In genomic region chr13:92757972-92758585, GRCm38 (mm10) we compare ENCODE assay signal across 26 mouse cellular contexts. TPM values are rescaled to one million over a fixed set of nuclear protein-coding genes. Genes with fewer than 3 reads are reported as not detected.
A peak's percentile ranks its signal among the peaks of the same experiment; 100 is the strongest.
DNase-seq lines count a peak whose midpoint lies in the region; ATAC-seq and TF ChIP-seq lines count a peak whose summit lies in the region.
"Had no signal": no experiment of that assay in that cellular context is flagged by ENCODE, and none has a peak within 500 bp of the region (broad histone marks: within the 10 kb centered on the region; RNA-seq: fewer than 3 reads in every experiment).

No protein-coding gene starts in this region.

- intact Hi-C loops in heart, postnatal 14 days (cut with DNase I): no loop called here

- H3K4me2 ChIP-seq in heart, embryonic 12.5 days: peak overlapping the region; percentile 26; the same call in 1 of the 2 replicates
- no peak overlapping the region for H3K4me2 ChIP-seq in lung, embryonic 14.5 days
- no peak overlapping the region for H3K4me2 ChIP-seq in liver, embryonic 11.5 days
- H3K4me2 ChIP-seq: embryonic facial prominence, embryonic 15.5 days; hindbrain, embryonic 12.5 days had no signal

- no peak overlapping the region for H3K4me3 ChIP-seq in heart, embryonic 12.5 days
- no peak overlapping the region for H3K4me3 ChIP-seq in lung, embryonic 14.5 days (ENCODE audit: low read depth, low read length)
- no peak overlapping the region for H3K4me3 ChIP-seq in liver, embryonic 11.5 days (ENCODE audit: low read depth, low read length)
- H3K4me3 ChIP-seq: embryonic facial prominence, embryonic 15.5 days; erythroblast, embryonic 14.5 days; forebrain, embryonic 10.5 days; gastrocnemius, adult 2 months; hindbrain, embryonic 12.5 days had no signal

- DNase-seq in heart, adult 11 months: peak; percentile 86
- DNase-seq in heart, postnatal 14 days: no peak
- DNase-seq in heart, adult 18-20 months: no peak
- DNase-seq in lung, embryonic 14.5 days: peak; percentile 25
- no peak for DNase-seq in lung, postnatal 10 days
- DNase-seq in liver, embryonic 11.5 days (ENCODE audit: low spot score): no peak
- DNase-seq: adrenal gland, adult 8-10 months; adrenal gland, postnatal 36 days; B cell, adult 2 months; cerebellum, adult 2 months; cerebellum, postnatal 10 days; gastrocnemius, adult 2 months; gastrocnemius, postnatal 25 days; kidney, adult 9 months had no signal

- 20% methylated on average over 12 of the region's 12 CpGs for WGBS in heart, embryonic 12.5 days
- 49% methylated on average over 12 of the region's 12 CpGs for WGBS in lung, embryonic 14.5 days
- WGBS in liver, embryonic 11.5 days: 55% methylated on average over 12 of the region's 12 CpGs

- peak overlapping the region; percentile 52; the same call in 1 of the 2 replicates for H3K27ac ChIP-seq in heart, embryonic 12.5 days (ENCODE audit: poor library complexity, severe bottlenecking)
- H3K27ac ChIP-seq in lung, embryonic 14.5 days (ENCODE audit: low read depth): no peak overlapping the region
- H3K27ac ChIP-seq in liver, embryonic 11.5 days (ENCODE audit: low read depth, low read length): no peak overlapping the region
- H3K27ac ChIP-seq: embryonic facial prominence, embryonic 15.5 days; forebrain, embryonic 10.5 days; gastrocnemius, adult 2 months; hindbrain, embryonic 12.5 days had no signal

- H3K4me1 ChIP-seq in heart, embryonic 12.5 days (replicated peaks): peaks cover 28% of the 10 kb centered on the region
- H3K4me1 ChIP-seq in lung, embryonic 14.5 days (ENCODE audit: insufficient read depth): no peaks in the 10 kb centered on the region
- no peaks in the 10 kb centered on the region for H3K4me1 ChIP-seq in liver, embryonic 11.5 days (replicated peaks; ENCODE audit: control insufficient read depth, insufficient read depth, low read length)
- H3K4me1 ChIP-seq: embryonic facial prominence, embryonic 15.5 days; hindbrain, embryonic 12.5 days had no signal

- TF ChIP-seq CTCF in lung, embryonic 14.5 days (IDR thresholded peaks at IDR 0.05; ENCODE audit: low read depth): peak; percentile 37

- H3K9me3 ChIP-seq in heart, embryonic 12.5 days (replicated peaks): no peaks in the 10 kb centered on the region
- no peaks in the 10 kb centered on the region for H3K9me3 ChIP-seq in lung, embryonic 14.5 days (ENCODE audit: low read depth, low read length)
- H3K9me3 ChIP-seq in liver, embryonic 11.5 days (ENCODE audit: control insufficient read depth, low read length): no peaks in the 10 kb centered on the region
- H3K9me3 ChIP-seq: embryonic facial prominence, embryonic 15.5 days; forebrain, embryonic 10.5 days; G1E; hindbrain, embryonic 12.5 days had no signal

- H3K36me3 ChIP-seq in heart, embryonic 12.5 days: peaks cover 10% of the 10 kb centered on the region; the same call in 1 of the 2 replicates
- no peaks in the 10 kb centered on the region for H3K36me3 ChIP-seq in lung, embryonic 14.5 days (ENCODE audit: insufficient read depth)
- no peaks in the 10 kb centered on the region for H3K36me3 ChIP-seq in liver, embryonic 11.5 days (ENCODE audit: control insufficient read depth, insufficient read depth, low read length)
- H3K36me3 ChIP-seq: embryonic facial prominence, embryonic 15.5 days; forebrain, embryonic 10.5 days; G1E; hindbrain, embryonic 12.5 days had no signal

- ATAC-seq in heart, embryonic 12.5 days (ENCODE audit: insufficient number of reproducible peaks, low FRiP score): peak; percentile 43
- peak; percentile 69; the same call in 1 of the 2 replicates for ATAC-seq in lung, embryonic 14.5 days (ENCODE audit: insufficient read depth)
- ATAC-seq in liver, embryonic 11.5 days (replicated peaks; ENCODE audit: low FRiP score): no peak
- ATAC-seq: CD4-positive, CD25-positive, alpha-beta regulatory T cell, adult 4 months; forebrain, embryonic 14.5 days; hindbrain, embryonic 16.5 days; inflammation-experienced regulatory T-cells, adult 6 months; intestine, postnatal 0 days had no signal

- H3K9ac ChIP-seq in heart, embryonic 12.5 days: no peak overlapping the region
- no peak overlapping the region for H3K9ac ChIP-seq in lung, embryonic 14.5 days
- no peak overlapping the region for H3K9ac ChIP-seq in liver, embryonic 11.5 days (ENCODE audit: low read depth, low read length)
- H3K9ac ChIP-seq: embryonic facial prominence, embryonic 15.5 days; hindbrain, embryonic 12.5 days had no signal

- H3K27me3 ChIP-seq in heart, embryonic 12.5 days (replicated peaks): 0 out of 2 replicates have a peak, but pooled peaks cover 21% of the 10 kb centered on the region
- no peaks in the 10 kb centered on the region for H3K27me3 ChIP-seq in lung, embryonic 14.5 days (ENCODE audit: insufficient read depth, low read length)
- H3K27me3 ChIP-seq in liver, embryonic 11.5 days (replicated peaks; ENCODE audit: control insufficient read depth, insufficient read depth, low read length): peaks cover 2% of the 10 kb centered on the region; the same call in 1 of the 2 replicates
- H3K27me3 ChIP-seq: embryonic facial prominence, embryonic 15.5 days; hindbrain, embryonic 12.5 days had no signal

RNA-seq across cellular contexts. Expression of gene Thbs4, which starts 36.5 kb away (rescaled TPM):
- total RNA-seq in heart, postnatal 14 days (2021): 1 to 10 TPM; 4.8 to 5.5 TPM
- polyA plus RNA-seq in heart, embryonic 12.5 days (2016; fragmentation: Nextera tagmentation; extraction: Ambion mirVana): 45.6 and 50.9 TPM in 2 replicates
- total RNA-seq in heart, adult 18-20 months (2021): 1 to 10 TPM; 4.5 to 5.3 TPM
- 1.1 and 2.9 TPM in 2 replicates for polyA plus RNA-seq in lung, embryonic 14.5 days (2014; fragmentation: Nextera tagmentation; extraction: Ambion mirVana)
- polyA plus RNA-seq in liver, embryonic 11.5 days (2014; fragmentation: Nextera tagmentation; extraction: Ambion mirVana): 1.6 and 1.8 TPM in 2 replicates
- total RNA-seq: G1E; granulocyte monocyte progenitor cell, adult 5-6 weeks had no signal
- polyA plus RNA-seq: CD4-positive, CD25-positive, alpha-beta regulatory T cell, adult 4 months; erythroblast, embryonic 14.5 days; G1E; inflammation-experienced regulatory T-cells, adult 6 months had no signal

Comparison
In these comparisons a context has a peak if more than half of its experiments do, and no peak if none do; other contexts are left out.
1. DNase-seq: peak in heart, adult 11 months (single experiment) and lung, embryonic 14.5 days (single experiment); none in heart, postnatal 14 days (0 of 2), heart, adult 18-20 months (0 of 2), lung, postnatal 10 days (single experiment) and liver, embryonic 11.5 days (single experiment).
2. RNA of gene Thbs4, which starts 36.5 kb away (polyA plus RNA-seq): 45.6 to 50.9 TPM in heart, embryonic 12.5 days; 1.6 to 1.8 TPM in liver, embryonic 11.5 days and 1.1 to 2.9 TPM in lung, embryonic 14.5 days; every median in the first group is over 10 times any median in the second.